Mouse (Mus musculus) kidney, embryonic 15.5 days (tissue): ENCODE results near the gene Khsrp. TPM values are rescaled to one million over a fixed set of nuclear protein-coding genes. Genes with fewer than 3 reads are reported as not detected.

Experiments
- ATAC-seq: fragments of 200-750 bp; cut with Nextera tagmentation; replicated peaks from 2 replicates; pipeline ENCODE4 v1.8.0; 2017; ENCODE audit warnings: moderate TSS enrichment; ENCODE audit not compliant: low FRiP score
- H3K27ac ChIP-seq: fragments of 300-500 bp; sonication (generic); 2 replicates; pipeline ENCODE4 v1.5.1; 2015; ENCODE audit warnings: mild to moderate bottlenecking, inconsistent platforms
- H3K27me3 ChIP-seq: fragments of 300-500 bp; sonication (generic); 2 replicates; pipeline ENCODE4 v1.6.1; 2015; ENCODE audit warnings: inconsistent platforms
- H3K36me3 ChIP-seq: fragments of 300-500 bp; sonication (generic); 2 replicates; pipeline ENCODE4 v1.6.1; 2015; ENCODE audit warnings: inconsistent platforms
- H3K4me1 ChIP-seq: fragments of 300-500 bp; sonication (generic); 2 replicates; pipeline ENCODE4 v1.6.1; 2015; ENCODE audit warnings: inconsistent platforms
- H3K4me2 ChIP-seq: fragments of 300-500 bp; sonication (generic); 2 replicates; pipeline ENCODE4 v1.6.1; 2015; ENCODE audit warnings: moderate library complexity, mild to moderate bottlenecking, inconsistent platforms
- H3K4me3 ChIP-seq: fragments of 300-500 bp; sonication (generic); replicated peaks from 2 replicates; pipeline ENCODE4 v1.5.1; 2015; ENCODE audit warnings: mild to moderate bottlenecking, inconsistent platforms
- H3K9ac ChIP-seq: fragments of 300-500 bp; sonication (generic); 2 replicates; pipeline ENCODE4 v1.6.1; 2015; ENCODE audit warnings: mild to moderate bottlenecking, inconsistent platforms
- H3K9me3 ChIP-seq: fragments of 300-500 bp; sonication (generic); replicated peaks from 2 replicates; pipeline ENCODE4 v1.6.1; 2016; ENCODE audit warnings: inconsistent platforms
- WGBS: fragments of 180-500 bp; shearing (Covaris S2); methylation state at CpG from one replicate; pipeline ENCODE4 v1.1.7; 2015; ENCODE audit warnings: mixed read lengths; 5-methylcytosine and 5-hydroxymethylcytosine counted together
- polyA plus RNA-seq: library from polyadenylated mRNA; unstranded; fragments of >200 nt; fragmentation: Nextera tagmentation; extraction: Ambion mirVana; gene quantifications from 2 replicates; pipeline ENCODE4 v1.2.1, GENCODE M21; 2015

Khsrp gene
- polyA plus RNA-seq, 1 experiment from 2014 or later = 46.1 TPM

GRCm38 (mm10) chr17:56999414-56999813 is 31.9 kb downstream of the Khsrp start:
- peaks cover 10% of the 10 kb centered on the region for H3K4me1 ChIP-seq
- peaks cover 69% of the 10 kb centered on the region for H3K36me3 ChIP-seq
- no peak overlapping the region for H3K4me3 ChIP-seq
- H3K9me3 ChIP-seq = no peaks in the 10 kb centered on the region
- 95% methylated on average over 9 of the region's 9 CpGs for WGBS
- no peaks in the 10 kb centered on the region for H3K27me3 ChIP-seq
- no peak overlapping the region for H3K4me2 ChIP-seq
- H3K27ac ChIP-seq = no peak overlapping the region
- no peak for ATAC-seq
- H3K9ac ChIP-seq = no peak overlapping the region

- peak within 1 kb of the TSS; percentile 90 for H3K27ac ChIP-seq
- H3K4me3 ChIP-seq = peak within 1 kb of the TSS; percentile 88
- H3K4me2 ChIP-seq = peak within 1 kb of the TSS; percentile 82
- peaks cover 10% of the 10 kb centered on the region for H3K4me1 ChIP-seq
- no peaks in the 10 kb centered on the region for H3K9me3 ChIP-seq
- H3K36me3 ChIP-seq = peaks cover 69% of the 10 kb centered on the region
- under 1% methylated on average over 38 of the region's 38 CpGs for whole genome bisulfite sequencing
- peak; percentile 99 for ATAC-seq
- no peaks in the 10 kb centered on the region for H3K27me3 ChIP-seq
- H3K9ac ChIP-seq = peak within 1 kb of the TSS; percentile 61
Measured at GRCm38 (mm10) chr17:56997029-56997667, 34.2 kb downstream of the Khsrp start, which contains the start of gene Alkbh7. TSS of gene Alkbh7 (plus strand) at chr17:56997339.

GRCm38 (mm10) chr17:56996506-56996905 is 34.8 kb downstream of the Khsrp start:
- peak overlapping the region; percentile 82; the same call in 1 of the 2 replicates for H3K4me2 ChIP-seq
- 0 out of 2 replicates have a peak overlapping the region, but pooled peaks have one; percentile 90 for H3K27ac ChIP-seq
- ATAC-seq = no peak
- H3K27me3 ChIP-seq = no peaks in the 10 kb centered on the region
- peaks cover 13% of the 10 kb centered on the region for H3K4me1 ChIP-seq
- H3K36me3 ChIP-seq = peaks cover 76% of the 10 kb centered on the region
- no peak overlapping the region for H3K4me3 ChIP-seq
- WGBS = 76% methylated on average over 2 of the region's 2 CpGs
- H3K9me3 ChIP-seq = no peaks in the 10 kb centered on the region
- no peak overlapping the region for H3K9ac ChIP-seq

- Histone ChIP-seq H3K9ac (no peak overlapping the region), H3K27ac (no peak overlapping the region), H3K4me2 (no peak overlapping the region), H3K27me3 (no peaks in the 10 kb centered on the region), H3K4me3 (no peak overlapping the region), H3K36me3 (peaks cover 69% of the 10 kb centered on the region), H3K4me1 (peaks cover 22% of the 10 kb centered on the region), H3K9me3 (no peaks in the 10 kb centered on the region)
- ATAC-seq = no peak
- WGBS = 88% methylated on average over 8 of the region's 8 CpGs
Measured at GRCm38 (mm10) chr17:56995046-56995445, 36.3 kb downstream of the Khsrp start.

- H3K4me3 ChIP-seq = peak overlapping the region; percentile 91
- 77% methylated on average over 2 of the region's 2 CpGs for WGBS
- H3K27ac ChIP-seq = no peak overlapping the region
- H3K9me3 ChIP-seq = no peaks in the 10 kb centered on the region
- peaks cover 47% of the 10 kb centered on the region for H3K36me3 ChIP-seq
- H3K9ac ChIP-seq = peak overlapping the region; percentile 90
- H3K4me2 ChIP-seq = peak overlapping the region; percentile 82
- peaks cover 14% of the 10 kb centered on the region for H3K4me1 ChIP-seq
- H3K27me3 ChIP-seq = no peaks in the 10 kb centered on the region
- ATAC-seq = no peak
Measured at GRCm38 (mm10) chr17:56990966-56991365, 40.4 kb downstream of the Khsrp start.

- ATAC-seq = peak; percentile 97
Measured at GRCm38 (mm10) chr17:56990115-56990746, 41.1 kb downstream of the Khsrp start, which contains the start of gene Clpp. TSS of gene Clpp (plus strand) at chr17:56990305.

GRCm38 (mm10) chr17:56989467-56990114 is 41.7 kb downstream of the Khsrp start:
- Histone ChIP-seq H3K9me3 (no peaks in the 10 kb centered on the region), H3K9ac (peak overlapping the region; percentile 90), H3K4me1 (peaks cover 14% of the 10 kb centered on the region), H3K27me3 (no peaks in the 10 kb centered on the region), H3K36me3 (peaks cover 33% of the 10 kb centered on the region), H3K4me2 (peak overlapping the region; percentile 82), H3K27ac (peak overlapping the region; percentile 81), H3K4me3 (peak overlapping the region; percentile 91)
- peak; percentile 94 for ATAC-seq
- 4% methylated on average over 25 of the region's 25 CpGs for WGBS

More at GRCm38 (mm10) chr17:56990115-56990746, 41.1 kb downstream of the Khsrp start, which contains the start of gene Clpp:
- peak within 1 kb of the TSS; percentile 81 for H3K27ac ChIP-seq
- H3K4me3 ChIP-seq = peak within 1 kb of the TSS; percentile 91
- peaks cover 14% of the 10 kb centered on the region for H3K4me1 ChIP-seq
- H3K9me3 ChIP-seq = no peaks in the 10 kb centered on the region
- under 1% methylated on average over 52 of the region's 52 CpGs for WGBS
- no peaks in the 10 kb centered on the region for H3K27me3 ChIP-seq
- H3K9ac ChIP-seq = peak within 1 kb of the TSS; percentile 90
- peaks cover 39% of the 10 kb centered on the region for H3K36me3 ChIP-seq
- peak within 1 kb of the TSS; percentile 82 for H3K4me2 ChIP-seq

- 68% methylated on average over 7 of the region's 7 CpGs for WGBS
- ATAC-seq = no peak
Measured at GRCm38 (mm10) chr17:56988921-56989430, 42.3 kb downstream of the Khsrp start.

GRCm38 (mm10) chr17:56988441-56988840 is 42.9 kb downstream of the Khsrp start:
- Histone ChIP-seq H3K36me3 (peaks cover 21% of the 10 kb centered on the region), H3K9ac (no peak overlapping the region), H3K4me3 (no peak overlapping the region), H3K27ac (no peak overlapping the region), H3K4me1 (peaks cover 14% of the 10 kb centered on the region), H3K9me3 (no peaks in the 10 kb centered on the region), H3K4me2 (no peak overlapping the region), H3K27me3 (no peaks in the 10 kb centered on the region)
- no peak for ATAC-seq
- WGBS = 84% methylated on average over 7 of the region's 7 CpGs

More at GRCm38 (mm10) chr17:56988921-56989430, 42.3 kb downstream of the Khsrp start:
- H3K36me3 ChIP-seq = peaks cover 27% of the 10 kb centered on the region
- H3K27me3 ChIP-seq = no peaks in the 10 kb centered on the region
- H3K4me1 ChIP-seq = peaks cover 14% of the 10 kb centered on the region
- peak overlapping the region; percentile 91 for H3K4me3 ChIP-seq
- peak overlapping the region; percentile 90; the same call in 1 of the 2 replicates for H3K9ac ChIP-seq
- H3K9me3 ChIP-seq = no peaks in the 10 kb centered on the region
- peak overlapping the region; percentile 82 for H3K4me2 ChIP-seq
- H3K27ac ChIP-seq = peak overlapping the region; percentile 81; the same call in 1 of the 2 replicates

GRCm38 (mm10) chr17:56986105-56986805 is 45.1 kb downstream of the Khsrp start:
- Histone ChIP-seq H3K4me1 (peaks cover 9% of the 10 kb centered on the region), H3K9ac (no peak overlapping the region), H3K4me3 (no peak overlapping the region), H3K27ac (no peak overlapping the region), H3K9me3 (no peaks in the 10 kb centered on the region), H3K36me3 (no peaks in the 10 kb centered on the region), H3K4me2 (no peak overlapping the region), H3K27me3 (no peaks in the 10 kb centered on the region)
- 83% methylated on average over 3 of the region's 3 CpGs for WGBS
- no peak for ATAC-seq

GRCm38 (mm10) chr17:56985656-56986055 is 45.7 kb downstream of the Khsrp start:
- H3K4me1 ChIP-seq = peaks cover 3% of the 10 kb centered on the region
- H3K9ac ChIP-seq = no peak overlapping the region
- no peak for ATAC-seq
- H3K4me3 ChIP-seq = no peak overlapping the region
- H3K27me3 ChIP-seq = no peaks in the 10 kb centered on the region
- H3K36me3 ChIP-seq = no peaks in the 10 kb centered on the region
- H3K4me2 ChIP-seq = no peak overlapping the region
- H3K9me3 ChIP-seq = no peaks in the 10 kb centered on the region
- H3K27ac ChIP-seq = no peak overlapping the region
- WGBS = 72% methylated on average over 3 of the region's 3 CpGs
